30 mouse cellular contexts compared by ENCODE assay signal in the genomic region with DNA sequence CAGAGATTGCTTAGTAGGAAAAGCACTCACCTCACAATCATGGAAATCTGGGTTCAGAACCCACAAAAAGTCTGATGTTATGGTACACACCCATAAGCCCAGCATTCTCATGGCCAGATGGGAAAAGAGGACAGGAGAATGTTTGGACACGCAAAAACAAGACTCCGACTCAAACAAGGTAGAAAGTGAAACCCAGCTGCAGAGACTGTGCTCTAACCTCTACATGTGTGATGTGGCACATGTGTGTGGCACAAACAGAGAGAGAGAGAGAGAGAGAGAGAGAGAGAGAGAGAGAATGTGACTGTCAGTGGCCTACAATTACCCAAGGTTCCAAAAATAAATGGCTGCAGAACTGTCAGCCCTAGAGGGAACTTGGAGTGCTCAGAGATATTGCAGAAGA.
"Had no signal": no experiment of that assay in that cellular context is flagged by ENCODE, and none has a peak within 500 bp of the region (broad histone marks: within the 10 kb centered on the region; RNA-seq: fewer than 3 reads in every experiment).

No protein-coding gene starts in this region.

- H3K27ac ChIP-seq: limb, embryonic 10.5 days; limb, embryonic 12.5 days; limb, embryonic 13.5 days; limb, embryonic 15.5 days; liver, embryonic 12.5 days; liver, embryonic 13.5 days; liver, embryonic 14.5 days; liver, embryonic 15.5 days; lung, embryonic 15.5 days; macrophage; midbrain, embryonic 10.5 days; midbrain, embryonic 12.5 days; midbrain, embryonic 13.5 days; midbrain, embryonic 15.5 days; neural tube, embryonic 12.5 days had no signal

- H3K9me3 ChIP-seq: limb, embryonic 10.5 days; limb, embryonic 12.5 days; limb, embryonic 13.5 days; limb, embryonic 15.5 days; liver, embryonic 12.5 days; liver, embryonic 13.5 days; liver, embryonic 15.5 days; lung, embryonic 15.5 days; midbrain, embryonic 10.5 days; midbrain, embryonic 12.5 days; midbrain, embryonic 13.5 days; midbrain, embryonic 15.5 days; neural tube, embryonic 12.5 days had no signal

- H3K36me3 ChIP-seq: limb, embryonic 10.5 days; limb, embryonic 12.5 days; limb, embryonic 13.5 days; limb, embryonic 15.5 days; liver, embryonic 12.5 days; liver, embryonic 13.5 days; liver, embryonic 15.5 days; lung, embryonic 15.5 days; midbrain, embryonic 10.5 days; midbrain, embryonic 12.5 days; midbrain, embryonic 13.5 days; midbrain, embryonic 15.5 days; neural tube, embryonic 12.5 days had no signal

- H3K9ac ChIP-seq: limb, embryonic 12.5 days; limb, embryonic 13.5 days; limb, embryonic 15.5 days; liver, embryonic 12.5 days; liver, embryonic 13.5 days; liver, embryonic 14.5 days; liver, embryonic 15.5 days; liver, postnatal 0 days; lung, embryonic 14.5 days; lung, embryonic 15.5 days; midbrain, embryonic 12.5 days; midbrain, embryonic 13.5 days; midbrain, embryonic 15.5 days; neural tube, embryonic 12.5 days had no signal

- H3K4me2 ChIP-seq: limb, embryonic 12.5 days; limb, embryonic 13.5 days; limb, embryonic 15.5 days; liver, embryonic 11.5 days; liver, embryonic 12.5 days; liver, embryonic 13.5 days; liver, embryonic 15.5 days; lung, embryonic 14.5 days; lung, embryonic 15.5 days; midbrain, embryonic 11.5 days; midbrain, embryonic 12.5 days; midbrain, embryonic 13.5 days; midbrain, embryonic 15.5 days; neural tube, embryonic 12.5 days had no signal

- DNase-seq: left cerebral cortex, postnatal 4 days; liver; liver, embryonic 13.5 days; liver, postnatal 0 days; lung, adult 18-20 months; lung, adult 2 months; lung, embryonic 14.5 days; lung, postnatal 10 days; lung, postnatal 14 days; lung, postnatal 36 days; lung, postnatal 4 days; midbrain, embryonic 14.5 days had no signal

- H3K27me3 ChIP-seq: limb, embryonic 12.5 days; limb, embryonic 13.5 days; limb, embryonic 15.5 days; liver, embryonic 12.5 days; liver, embryonic 13.5 days; liver, embryonic 15.5 days; lung, embryonic 15.5 days; megakaryocyte, embryonic 14.5 days; midbrain, embryonic 12.5 days; midbrain, embryonic 13.5 days; midbrain, embryonic 15.5 days; neural tube, embryonic 12.5 days had no signal

- H3K4me3 ChIP-seq: limb, embryonic 10.5 days; limb, embryonic 12.5 days; limb, embryonic 13.5 days; limb, embryonic 15.5 days; liver, embryonic 12.5 days; liver, embryonic 13.5 days; liver, embryonic 15.5 days; lung, embryonic 15.5 days; megakaryocyte, embryonic 14.5 days; midbrain, embryonic 10.5 days; midbrain, embryonic 12.5 days; midbrain, embryonic 13.5 days; midbrain, embryonic 15.5 days; myocyte; neural tube, embryonic 12.5 days had no signal

- H3K4me1 ChIP-seq: limb, embryonic 10.5 days; limb, embryonic 12.5 days; limb, embryonic 13.5 days; limb, embryonic 15.5 days; liver, embryonic 12.5 days; liver, embryonic 13.5 days; liver, embryonic 15.5 days; lung, embryonic 15.5 days; megakaryocyte, embryonic 14.5 days; midbrain, embryonic 10.5 days; midbrain, embryonic 12.5 days; midbrain, embryonic 13.5 days; midbrain, embryonic 15.5 days; neural tube, embryonic 12.5 days had no signal
